Mouse (Mus musculus) neural tube, embryonic 11.5 days (tissue): ENCODE measurements around the gene Myg1. TPM values are rescaled to one million over a fixed set of nuclear protein-coding genes. Genes with fewer than 3 reads are reported as not detected.
"Not testable (repeated sequence)": the region's sequence is repeated elsewhere in the genome, so short reads cannot be mapped to it uniquely, and the experiment has no call there.

Source experiments
- ATAC-seq: fragments of 200-750 bp; cut with Nextera tagmentation; 2 replicates; pipeline ENCODE4 v1.8.0; 2017; ENCODE audit warnings: moderate number of reproducible peaks, mild to moderate bottlenecking, moderate TSS enrichment, moderate library complexity; ENCODE audit not compliant: insufficient read depth, low FRiP score, low TSS enrichment
- DNase-seq: peaks from one replicate; pipeline ENCODE4 v3.0.0-alpha.2; 2015; ENCODE audit warnings: low spot score
- H3K27ac ChIP-seq: fragments of 300-500 bp; sonication (generic); 2 replicates; pipeline ENCODE4 v1.5.1; 2014; ENCODE audit warnings: low read depth, mild to moderate bottlenecking, low read length
- H3K27me3 ChIP-seq: fragments of 300-500 bp; sonication (generic); 2 replicates; pipeline ENCODE4 v1.6.1; 2014; ENCODE audit warnings: mild to moderate bottlenecking, low read length, mixed read lengths; ENCODE audit not compliant: control insufficient read depth, insufficient read depth
- H3K36me3 ChIP-seq: fragments of 300-500 bp; sonication (generic); 2 replicates; pipeline ENCODE4 v1.6.1; 2014; ENCODE audit warnings: mild to moderate bottlenecking, low read length, moderate library complexity, mixed read lengths; ENCODE audit not compliant: control insufficient read depth, insufficient read depth
- H3K4me1 ChIP-seq: fragments of 300-500 bp; sonication (generic); 2 replicates; pipeline ENCODE4 v1.6.1; 2014; ENCODE audit warnings: low read length, mixed read lengths; ENCODE audit not compliant: control insufficient read depth, insufficient read depth
- H3K4me2 ChIP-seq: fragments of 300-500 bp; sonication (generic); 2 replicates; pipeline ENCODE4 v1.6.1; 2014; ENCODE audit warnings: low read depth, mild to moderate bottlenecking, moderate library complexity
- H3K4me3 ChIP-seq: fragments of 300-500 bp; sonication (generic); 2 replicates; pipeline ENCODE4 v1.5.1; 2014; ENCODE audit warnings: low read depth, low read length
- H3K9ac ChIP-seq: fragments of 300-500 bp; sonication (generic); 2 replicates; pipeline ENCODE4 v1.6.1; 2014; ENCODE audit warnings: mild to moderate bottlenecking, low read length
- H3K9me3 ChIP-seq: fragments of 300-500 bp; sonication (generic); 2 replicates; pipeline ENCODE4 v1.6.1; 2016; ENCODE audit warnings: low read length; ENCODE audit not compliant: control insufficient read depth
- WGBS: fragments of 180-500 bp; shearing (Covaris S2); extraction: QIAGEN DNeasy Blood & Tissue Kit; methylation state at CpG from one replicate; pipeline ENCODE4 v1.1.7; 2014; 5-methylcytosine and 5-hydroxymethylcytosine counted together
- polyA plus RNA-seq: library from polyadenylated mRNA; unstranded; fragments of >200 nt; fragmentation: Nextera tagmentation; extraction: Ambion mirVana; gene quantifications from 2 replicates; pipeline ENCODE4 v1.2.1, GENCODE M21; 2014

The Myg1 gene
- polyA plus RNA-seq, 1 experiment from 2014 or later: 102 TPM

DNA sequence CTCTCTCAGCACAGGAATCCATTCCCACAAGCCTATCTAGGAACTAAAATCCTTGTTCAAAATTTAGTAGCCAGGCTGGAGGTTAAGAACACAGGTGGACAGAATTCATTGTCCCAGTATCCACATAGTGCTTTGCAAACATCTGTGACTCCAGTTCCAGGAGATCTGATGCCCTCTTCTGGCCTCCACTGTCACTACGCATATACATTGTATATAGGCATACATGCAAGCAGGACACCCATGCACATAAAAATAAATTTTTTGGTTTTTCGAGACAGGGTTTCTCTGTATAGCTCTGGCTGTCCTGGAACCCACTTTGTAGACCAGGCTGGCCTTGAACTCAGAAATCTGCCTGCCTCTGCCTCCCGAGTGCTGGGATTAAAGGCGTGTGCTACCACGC, 4.4 kb downstream of the Myg1 start:
- H3K9me3 ChIP-seq, H3K27ac ChIP-seq, DNase-seq, ATAC-seq, H3K27me3 ChIP-seq, H3K9ac ChIP-seq, H3K4me1 ChIP-seq, H3K4me3 ChIP-seq, H3K4me2 ChIP-seq: not testable (repeated sequence)
- H3K36me3 ChIP-seq: peaks cover 22% of the 10 kb centered on the region
- 97% methylated on average over 5 of the region's 5 CpGs for WGBS

DNA sequence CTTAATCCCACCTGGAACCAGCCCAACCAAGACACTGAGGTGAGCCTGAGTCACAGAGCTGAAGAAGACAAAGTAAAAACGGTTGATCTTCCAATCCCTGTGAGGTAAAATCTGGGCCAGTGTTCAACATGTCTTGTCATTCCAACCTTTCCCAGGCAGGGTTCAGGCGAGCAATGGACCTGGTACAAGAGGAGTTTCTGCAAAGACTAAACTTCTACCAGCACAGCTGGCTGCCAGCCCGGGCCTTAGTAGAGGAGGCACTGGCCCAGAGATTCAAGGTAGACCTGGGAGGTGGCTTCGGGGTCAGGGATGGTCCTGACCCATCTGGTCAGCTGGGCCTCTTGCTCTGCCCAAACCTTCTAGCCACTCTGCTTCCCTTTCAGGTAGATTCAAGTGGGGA, 5.4 kb downstream of the Myg1 start:
- no peaks in the 10 kb centered on the region for H3K27me3 ChIP-seq
- no peak overlapping the region for H3K9ac ChIP-seq
- ATAC-seq: no peak
- no peak overlapping the region for H3K27ac ChIP-seq
- no peaks in the 10 kb centered on the region for H3K9me3 ChIP-seq
- peaks cover 22% of the 10 kb centered on the region for H3K36me3 ChIP-seq
- WGBS: 88% methylated on average over 4 of the region's 4 CpGs
- H3K4me2 ChIP-seq: no peak overlapping the region
- no peak overlapping the region for H3K4me3 ChIP-seq
- no peak for DNase-seq
- H3K4me1 ChIP-seq: peaks cover 5% of the 10 kb centered on the region

DNA sequence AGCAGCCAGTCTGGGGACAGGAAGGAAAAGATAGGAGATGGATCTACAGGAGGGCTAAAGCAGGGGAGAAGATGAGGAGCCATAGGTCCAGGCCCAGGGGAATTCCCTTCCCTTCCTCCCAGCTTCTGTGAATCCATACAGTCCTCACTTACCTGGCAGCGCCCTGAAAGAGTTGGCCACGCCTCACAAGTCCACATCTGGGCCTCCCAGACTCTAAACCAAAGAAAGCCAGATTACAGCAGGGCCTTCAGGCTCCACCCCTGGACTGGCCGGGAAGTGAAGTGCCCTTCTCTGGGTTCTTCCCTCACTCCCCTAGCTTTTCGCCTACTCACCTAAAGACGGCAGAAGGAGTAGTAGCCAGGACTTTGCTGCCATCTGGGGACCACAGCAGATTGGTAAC, 8.1 kb downstream of the Myg1 start:
- no peak overlapping the region for H3K27ac ChIP-seq
- peaks cover 18% of the 10 kb centered on the region for H3K36me3 ChIP-seq
- no peaks in the 10 kb centered on the region for H3K27me3 ChIP-seq
- 71% methylated on average over 5 of the region's 5 CpGs for WGBS
- ATAC-seq: no peak
- no peak for DNase-seq
- no peaks in the 10 kb centered on the region for H3K9me3 ChIP-seq
- H3K9ac ChIP-seq: no peak overlapping the region
- no peaks in the 10 kb centered on the region for H3K4me1 ChIP-seq
- H3K4me2 ChIP-seq: no peak overlapping the region
- no peak overlapping the region for H3K4me3 ChIP-seq

DNA sequence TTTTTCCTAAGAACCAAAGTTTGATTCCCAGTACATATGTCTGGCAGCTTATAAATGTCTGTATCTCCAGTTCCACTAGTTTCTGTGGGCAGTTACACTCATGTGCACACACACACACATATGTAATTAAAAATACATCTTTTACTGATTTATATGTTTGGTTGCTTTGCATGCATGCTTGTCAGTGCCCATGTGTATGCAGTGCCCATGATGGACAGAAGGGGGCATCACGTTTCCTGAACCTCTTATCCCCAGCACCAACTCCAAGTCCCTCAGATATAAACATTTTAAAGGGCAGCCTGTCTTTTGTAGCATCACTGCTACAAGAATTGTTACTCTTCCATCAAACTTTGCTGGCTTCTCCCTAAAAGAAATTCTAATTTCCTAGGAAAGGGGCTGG, 10.1 kb downstream of the Myg1 start:
- no peaks in the 10 kb centered on the region for H3K9me3 ChIP-seq
- WGBS: 2% methylated on average over 1 of the region's 1 CpGs
- H3K9ac ChIP-seq: no peak overlapping the region
- no peak overlapping the region for H3K4me3 ChIP-seq
- H3K27me3 ChIP-seq: no peaks in the 10 kb centered on the region
- H3K4me1 ChIP-seq: no peaks in the 10 kb centered on the region
- ATAC-seq (no peak), DNase-seq (peak; percentile 58)
- peaks cover 16% of the 10 kb centered on the region for H3K36me3 ChIP-seq
- no peak overlapping the region for H3K4me2 ChIP-seq
- no peak overlapping the region for H3K27ac ChIP-seq

DNA sequence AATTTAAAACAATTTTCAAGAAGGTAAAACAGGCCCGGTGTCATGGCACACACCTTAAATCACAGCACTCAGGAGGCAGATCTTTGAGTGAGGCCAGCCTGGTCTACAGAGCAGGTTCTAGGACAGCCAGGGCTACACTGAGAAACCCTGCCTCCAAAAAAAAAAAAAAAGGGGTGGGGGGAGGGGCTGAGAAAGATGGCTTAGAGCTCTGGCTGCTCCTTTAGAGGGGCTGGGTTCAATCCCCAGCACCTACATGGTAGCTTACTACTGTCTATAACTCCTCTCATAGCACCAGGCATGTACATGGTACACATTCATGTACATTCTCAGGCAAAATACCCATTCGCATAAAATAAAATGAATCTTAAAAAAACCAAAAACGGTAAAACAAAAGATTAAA, 13.0 kb downstream of the Myg1 start:
- Histone ChIP-seq H3K9me3 (no peaks in the 10 kb centered on the region), H3K27ac (no peak overlapping the region), H3K9ac (no peak overlapping the region), H3K36me3 (peaks cover 4% of the 10 kb centered on the region; the same call in 1 of the 2 replicates), H3K4me1 (no peaks in the 10 kb centered on the region), H3K4me3 (no peak overlapping the region), H3K4me2 (no peak overlapping the region), H3K27me3 (no peaks in the 10 kb centered on the region)
- DNase-seq: no peak
- no peak for ATAC-seq
- WGBS: 94% methylated on average over 3 of the region's 3 CpGs

DNA sequence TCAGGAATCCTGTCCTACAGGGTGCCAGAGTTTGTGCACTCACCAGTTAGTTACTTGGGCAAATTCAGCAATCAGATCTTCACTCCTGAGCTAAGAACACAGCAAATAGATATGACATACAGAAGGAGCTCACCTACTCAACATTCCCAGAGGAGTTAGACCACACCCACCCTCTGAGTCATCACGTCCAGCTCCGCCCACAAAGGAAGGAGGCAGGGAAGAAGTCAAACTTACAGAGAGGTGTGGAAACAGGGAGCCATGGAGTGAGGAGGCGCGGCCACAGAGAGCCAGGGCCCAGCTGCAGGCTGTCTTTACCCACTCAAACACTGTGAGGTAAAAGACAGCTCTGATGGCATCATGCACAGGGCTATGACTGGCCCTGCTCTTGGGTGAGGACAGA, 14.9 kb downstream of the Myg1 start:
- no peak overlapping the region; the same call in 1 of the 2 replicates for H3K9ac ChIP-seq
- H3K4me1 ChIP-seq: peaks cover 4% of the 10 kb centered on the region
- peaks cover 4% of the 10 kb centered on the region; the same call in 1 of the 2 replicates for H3K36me3 ChIP-seq
- ATAC-seq: no peak
- no peak overlapping the region for H3K4me3 ChIP-seq
- WGBS: 65% methylated on average over 4 of the region's 4 CpGs
- H3K27ac ChIP-seq: no peak overlapping the region
- no peak overlapping the region for H3K4me2 ChIP-seq
- no peak for DNase-seq
- no peaks in the 10 kb centered on the region for H3K9me3 ChIP-seq
- H3K27me3 ChIP-seq: no peaks in the 10 kb centered on the region

DNA sequence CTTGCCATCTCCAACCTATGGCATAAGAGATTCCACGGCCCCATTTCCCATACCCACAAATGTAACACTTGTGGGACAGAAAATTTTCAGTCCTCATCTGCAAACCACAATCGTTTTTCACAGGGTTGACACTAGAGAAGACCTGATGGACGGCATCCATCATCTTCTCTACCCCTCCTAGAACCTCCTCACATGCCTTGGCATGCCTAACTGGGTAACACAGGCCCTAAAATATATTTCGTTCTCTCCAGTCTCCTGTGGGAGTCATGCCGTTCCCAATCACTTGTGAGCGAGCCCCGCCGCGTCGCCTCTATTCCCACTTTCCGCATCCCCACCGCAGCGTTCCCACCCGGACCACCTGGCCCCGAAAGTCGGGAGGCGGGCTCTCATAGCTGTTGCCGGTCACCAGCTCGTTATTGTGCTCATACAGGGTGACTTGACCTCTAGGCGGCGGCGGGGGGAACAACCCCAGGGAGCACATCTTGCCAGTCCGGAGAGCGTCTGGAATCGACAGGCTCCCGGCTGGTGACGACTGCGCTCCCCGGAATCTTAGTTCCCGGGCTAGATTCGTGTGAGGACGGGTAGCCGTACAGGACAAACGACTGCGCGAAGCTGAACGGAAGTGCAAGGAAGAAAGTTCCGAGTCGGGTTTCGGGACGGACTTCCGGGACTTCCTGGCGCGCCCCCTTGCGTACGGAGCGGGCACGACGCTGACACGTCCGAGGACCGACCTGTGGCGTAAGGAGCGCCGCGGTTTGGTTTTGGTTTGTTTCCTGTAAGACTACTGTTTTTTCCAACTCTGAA, 18.8 kb downstream of the Myg1 start, which contains the start of gene Aaas:
TSS of gene Aaas (minus strand) at position 634 of the 804 bp plus-strand sequence.
- Histone ChIP-seq H3K27ac (peak within 1 kb of the TSS; percentile 44; the same call in 1 of the 2 replicates), H3K9me3 (no peaks in the 10 kb centered on the region)
- WGBS: under 1% methylated on average over 56 of the region's 56 CpGs

DNA sequence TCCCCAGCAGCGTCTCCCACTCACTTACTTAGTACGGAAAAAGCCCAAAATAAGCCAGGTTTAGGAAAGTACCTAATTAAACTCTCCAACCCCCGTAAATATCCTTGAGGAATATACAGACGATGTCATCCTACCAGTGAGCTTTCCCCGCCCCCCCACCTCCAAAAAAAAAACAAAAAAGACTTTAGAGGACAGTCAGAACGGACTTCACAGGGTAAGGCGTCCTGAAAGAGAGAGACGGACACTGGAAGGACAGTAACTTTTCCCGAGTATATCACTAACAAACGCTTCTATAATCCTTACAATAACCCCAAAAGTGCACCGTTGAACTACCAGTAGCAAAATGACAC, 19.4 kb downstream of the Myg1 start:
- WGBS: 11% methylated on average over 11 of the region's 11 CpGs

More for the DNA sequence above, 18.8 kb downstream of the Myg1 start, which contains the start of gene Aaas:
- peak within 1 kb of the TSS; percentile 83 for H3K4me2 ChIP-seq
- peak; percentile 79 for ATAC-seq
- H3K4me3 ChIP-seq: peak within 1 kb of the TSS; percentile 80
- peak; percentile 98 for DNase-seq
- H3K27me3 ChIP-seq: no peaks in the 10 kb centered on the region
- H3K9ac ChIP-seq: peak within 1 kb of the TSS; percentile 85
- peaks cover 4% of the 10 kb centered on the region; the same call in 1 of the 2 replicates for H3K36me3 ChIP-seq
- peaks cover 8% of the 10 kb centered on the region for H3K4me1 ChIP-seq

DNA sequence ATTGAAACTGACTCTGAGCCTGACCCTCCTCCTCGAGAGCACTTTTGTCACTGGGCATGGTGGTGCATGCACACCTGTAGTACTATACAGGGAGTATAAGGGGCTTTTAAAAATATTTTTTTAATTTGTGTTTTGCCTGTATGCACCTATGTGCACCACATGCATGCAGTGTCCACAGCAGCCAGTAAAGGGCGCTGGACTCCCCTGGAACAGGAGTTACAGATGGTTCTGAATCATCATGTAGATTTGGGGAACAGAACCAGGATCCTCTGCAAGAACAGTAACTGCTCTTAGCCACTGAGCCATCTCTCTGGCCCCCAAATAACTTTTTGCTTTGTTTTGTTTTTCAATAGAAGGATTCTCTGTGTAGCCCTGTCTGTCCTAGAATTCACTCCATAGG, 20.7 kb downstream of the Myg1 start:
- 65% methylated on average over 2 of the region's 2 CpGs for WGBS
- no peaks in the 10 kb centered on the region for H3K9me3 ChIP-seq

More for the DNA sequence above, 19.4 kb downstream of the Myg1 start:
- peaks cover 2% of the 10 kb centered on the region; the same call in 1 of the 2 replicates for H3K36me3 ChIP-seq
- no peaks in the 10 kb centered on the region for H3K9me3 ChIP-seq
- H3K27ac ChIP-seq: no peak overlapping the region
- no peak for DNase-seq
- H3K9ac ChIP-seq: peak overlapping the region; percentile 85; the same call in 1 of the 2 replicates
- peaks cover 8% of the 10 kb centered on the region for H3K4me1 ChIP-seq
- no peak; the same call in 1 of the 2 replicates for ATAC-seq
- peak overlapping the region; percentile 49 for H3K4me2 ChIP-seq
- no peaks in the 10 kb centered on the region for H3K27me3 ChIP-seq
- H3K4me3 ChIP-seq: peak overlapping the region; percentile 80

More for the DNA sequence above, 20.7 kb downstream of the Myg1 start:
- no peak overlapping the region for H3K9ac ChIP-seq
- no peaks in the 10 kb centered on the region for H3K27me3 ChIP-seq
- no peak for ATAC-seq
- DNase-seq: no peak
- H3K36me3 ChIP-seq: no peaks in the 10 kb centered on the region
- no peak overlapping the region for H3K4me3 ChIP-seq
- H3K27ac ChIP-seq: no peak overlapping the region
- H3K4me2 ChIP-seq: no peak overlapping the region
- H3K4me1 ChIP-seq: peaks cover 13% of the 10 kb centered on the region
